Mouse (Mus musculus) erythroblast, embryonic 14.5 days (primary cell): Measurements from ENCODE around the gene Hvcn1.

ENCODE experiments used
- GATA1 ChIP-seq: IDR thresholded peaks from 2 replicates; pipeline ENCODE4 v1.6.1; 2012; ENCODE audit warnings: low read length, inconsistent platforms, mixed read lengths
- TAL1 ChIP-seq: IDR thresholded peaks from 3 replicates; pipeline ENCODE4 v1.6.1; 2012; ENCODE audit warnings: low read length, inconsistent platforms, mixed read lengths

GRCm38 (mm10) chr5:122291149-122291548 lies 84.5 kb downstream of the Hvcn1 start:
- TF ChIP-seq TAL1 (no peak), GATA1 (no peak)
